Mouse (Mus musculus): ENCODE measurements around the gene Klf16.

DNA sequence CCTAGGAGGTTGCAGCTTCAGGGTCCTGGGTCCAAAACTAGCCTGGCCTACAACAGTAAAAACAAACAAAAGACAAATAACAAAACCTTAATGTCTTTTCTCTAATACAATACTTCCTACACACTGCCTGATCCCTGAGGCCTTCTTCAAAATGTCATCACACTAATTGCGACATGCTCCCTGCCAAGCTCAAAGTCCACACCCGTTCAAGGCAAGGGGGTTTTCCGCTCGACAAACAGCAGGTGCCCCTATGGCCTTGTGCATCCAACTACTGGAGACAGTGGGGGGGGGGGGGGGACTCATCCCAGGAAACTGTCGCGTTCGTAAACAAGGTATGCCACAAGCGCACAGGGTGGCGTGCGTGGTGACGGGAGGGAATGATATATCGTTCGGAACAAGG lies 16.5 kb downstream of the Klf16 start:
- TF ChIP-seq POLR2A (IDR thresholded peaks at IDR 0.05; ENCODE audit: extremely low read depth, insufficient read depth, low read length): no peak
- no peak for TF ChIP-seq CTCF (IDR thresholded peaks at IDR 0.05; ENCODE audit: low read depth, low read length)

Measured in liver, adult 2 months (tissue).